Mouse (Mus musculus) ES-Bruce4 (cell line): ENCODE measurements around the gene S1pr3.

ENCODE experiments used
- CTCF ChIP-seq: IDR thresholded peaks from one replicate; pipeline ENCODE4 v1.8.1; 2011; ENCODE audit warnings: low read depth, low read length
- POLR2A ChIP-seq: IDR thresholded peaks from one replicate; pipeline ENCODE4 v1.8.1; 2011; ENCODE audit warnings: low read length; ENCODE audit not compliant: insufficient read depth

DNA sequence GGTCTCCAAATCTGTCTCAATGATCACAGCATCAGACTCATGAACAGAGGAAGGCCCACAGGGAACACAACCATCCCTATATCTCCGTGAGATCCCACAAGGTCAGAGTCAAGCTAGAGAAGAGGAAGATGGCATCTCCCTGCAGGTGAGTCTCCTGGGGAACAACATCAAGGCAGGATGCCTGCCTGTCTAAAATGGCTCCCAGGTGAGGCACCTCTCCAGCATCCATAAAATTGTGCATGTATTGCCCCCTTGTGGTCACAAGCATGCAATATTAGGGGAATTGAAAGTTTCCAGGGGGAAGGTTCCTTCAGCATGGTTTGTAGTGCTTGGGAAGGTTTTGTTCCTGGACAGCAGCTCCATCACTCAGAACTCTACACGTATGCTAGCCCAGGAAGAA is 26.0 kb downstream of the S1pr3 start:
- TF ChIP-seq CTCF: peak; percentile 30
- TF ChIP-seq POLR2A: no peak
